Mouse (Mus musculus) liver, postnatal 0 days (tissue): ENCODE data around the gene Strip1. TPM values are rescaled to one million over a fixed set of nuclear protein-coding genes. Genes with fewer than 3 reads are reported as not detected.
A peak's percentile ranks its signal among the peaks of the same experiment; 100 is the strongest.

Experiments used
- ATAC-seq: fragments of 200-750 bp; cut with Nextera tagmentation; 2 replicates; pipeline ENCODE4 v1.8.0; 2017; ENCODE audit warnings: mild to moderate bottlenecking, moderate library complexity
- DNase-seq: peaks from one replicate; pipeline ENCODE4 v3.0.0-alpha.2; 2016
- H3K27ac ChIP-seq: fragments of 300-500 bp; sonication (generic); 2 replicates; pipeline ENCODE4 v1.5.1; 2014; ENCODE audit warnings: antibody characterized with exemption, moderate library complexity, mild to moderate bottlenecking, low read depth
- H3K27me3 ChIP-seq: fragments of 300-500 bp; sonication (generic); 2 replicates; pipeline ENCODE4 v1.6.1; 2014; ENCODE audit warnings: low read length, control low read depth, mixed read lengths; ENCODE audit not compliant: insufficient read depth
- H3K36me3 ChIP-seq: fragments of 300-500 bp; sonication (generic); replicated peaks from 2 replicates; pipeline ENCODE4 v1.6.1; 2014; ENCODE audit warnings: mild to moderate bottlenecking, control low read depth, low read length, moderate library complexity, mixed read lengths; ENCODE audit not compliant: insufficient read depth
- H3K4me1 ChIP-seq: fragments of 300-500 bp; sonication (generic); 2 replicates; pipeline ENCODE4 v1.6.1; 2014; ENCODE audit warnings: antibody characterized with exemption, mild to moderate bottlenecking, control low read depth; ENCODE audit not compliant: insufficient read depth
- H3K4me2 ChIP-seq: fragments of 300-500 bp; sonication (generic); 2 replicates; pipeline ENCODE4 v1.6.1; 2014; ENCODE audit warnings: low read depth, mild to moderate bottlenecking, low read length, moderate library complexity, mixed read lengths
- H3K4me3 ChIP-seq: fragments of 300-500 bp; sonication (generic); 2 replicates; pipeline ENCODE4 v1.5.1; 2014; ENCODE audit warnings: low read depth, low read length
- H3K9ac ChIP-seq: fragments of 300-500 bp; sonication (generic); replicated peaks from 2 replicates; pipeline ENCODE4 v1.6.1; 2014; ENCODE audit warnings: mild to moderate bottlenecking, moderate library complexity
- H3K9me3 ChIP-seq: fragments of 300-500 bp; sonication (generic); 2 replicates; pipeline ENCODE4 v1.6.1; 2016; ENCODE audit warnings: mild to moderate bottlenecking, control low read depth, low read length, mixed read lengths
- CTCF ChIP-seq: sonication (generic); IDR thresholded peaks from 2 replicates; pipeline ENCODE4 v1.5.1; 2016; ENCODE audit warnings: antibody characterized with exemption, low read depth
- EP300 ChIP-seq: IDR thresholded peaks from 2 replicates; pipeline ENCODE4 v1.6.1; 2016; ENCODE audit warnings: antibody characterized with exemption, low read depth, mild to moderate bottlenecking
- WGBS: fragments of 180-500 bp; shearing (Covaris S2); extraction: QIAGEN DNeasy Blood & Tissue Kit; methylation state at CpG from one replicate; pipeline ENCODE4 v1.1.7; 2014; ENCODE audit not compliant: insufficient replicate concordance; 5-methylcytosine and 5-hydroxymethylcytosine counted together
- polyA plus RNA-seq: library from polyadenylated mRNA; unstranded; fragments of >200 nt; fragmentation: Nextera tagmentation; extraction: Ambion mirVana; gene quantifications from 2 replicates; pipeline ENCODE4 v1.2.1, GENCODE M21; 2015

Gene Strip1
- polyA plus RNA-seq, 1 experiment from 2014 or later, result 7.0 TPM

DNA sequence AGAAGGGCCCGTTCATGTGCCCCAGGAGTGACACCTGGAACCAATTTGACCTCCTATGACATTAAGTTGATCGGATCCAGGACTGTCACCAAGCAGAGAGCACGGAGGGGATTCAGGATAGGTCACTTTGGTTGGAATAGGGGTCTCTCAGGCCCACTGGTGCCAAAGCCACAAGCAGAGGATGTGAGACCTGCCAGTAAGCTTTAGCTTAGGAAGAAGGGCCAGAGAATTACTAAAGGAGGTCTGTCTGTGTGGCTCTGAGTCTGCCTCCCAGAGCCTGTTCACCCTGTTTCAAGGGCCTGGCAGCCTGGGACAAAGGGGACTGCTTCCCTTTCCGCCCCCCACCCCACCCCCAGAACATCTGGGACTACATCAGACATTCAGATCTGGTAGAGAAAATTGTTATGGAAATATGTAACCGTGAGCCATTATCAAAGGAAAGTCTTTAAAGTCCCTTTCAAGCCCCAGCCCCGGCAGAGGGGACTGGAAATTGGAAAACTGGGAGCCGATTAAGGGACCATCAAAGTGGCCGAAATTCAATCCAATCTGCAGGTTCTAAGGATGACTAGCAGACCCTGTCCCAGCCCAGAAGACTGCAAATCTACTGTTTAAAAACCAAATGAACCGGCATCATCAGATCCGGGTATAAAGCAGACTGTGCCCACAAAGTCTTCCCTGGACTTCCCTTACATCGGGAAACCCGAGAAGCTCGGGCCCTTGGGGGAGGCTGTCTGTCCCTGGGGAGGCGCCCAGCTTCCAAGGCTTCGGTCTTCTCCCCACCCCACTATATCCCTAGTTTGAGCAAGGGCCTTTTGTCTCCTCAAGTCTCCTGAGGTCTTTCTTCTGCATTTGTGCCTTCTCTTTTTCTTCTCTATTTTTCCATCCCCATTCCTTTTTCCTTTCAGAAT is 50.1 kb downstream of the Strip1 start:
- TF ChIP-seq EP300 (no peak), CTCF (no peak)
- peaks cover 65% of the 10 kb centered on the region for H3K27me3 ChIP-seq
- H3K4me3 ChIP-seq, result no peak overlapping the region
- H3K9ac ChIP-seq, result no peak overlapping the region
- peaks cover 2% of the 10 kb centered on the region; the same call in 1 of the 2 replicates for H3K4me1 ChIP-seq
- DNase-seq (no peak), ATAC-seq (no peak)
- H3K27ac ChIP-seq, result no peak overlapping the region
- no peaks in the 10 kb centered on the region for H3K36me3 ChIP-seq
- H3K4me2 ChIP-seq, result no peak overlapping the region
- 7% methylated on average over 15 of the region's 15 CpGs for WGBS
- H3K9me3 ChIP-seq, result no peaks in the 10 kb centered on the region

DNA sequence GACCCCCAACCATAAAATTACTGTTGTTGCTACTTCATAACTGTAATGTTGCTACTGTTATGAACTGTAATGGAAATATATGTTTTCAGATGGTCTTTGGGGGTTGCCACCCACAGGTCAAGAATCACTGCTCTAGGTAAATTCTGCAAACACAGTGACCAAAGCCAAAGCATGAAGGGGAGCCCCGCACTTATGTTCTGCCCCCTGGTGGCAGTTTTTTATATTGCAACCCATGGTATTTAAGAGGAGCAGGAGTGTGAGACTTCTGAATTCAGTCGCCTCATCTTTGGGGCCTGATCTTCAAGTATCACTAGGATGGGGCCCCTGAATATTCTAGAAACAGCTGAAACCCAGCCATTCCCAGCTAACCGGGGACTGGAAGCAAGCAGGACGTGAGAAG is 52.0 kb downstream of the Strip1 start:
- peak; percentile 82 for TF ChIP-seq CTCF
- TF ChIP-seq EP300, result no peak
- H3K4me1 ChIP-seq, result peaks cover 2% of the 10 kb centered on the region; the same call in 1 of the 2 replicates
- peaks cover 49% of the 10 kb centered on the region for H3K27me3 ChIP-seq
- H3K4me2 ChIP-seq, result no peak overlapping the region
- no peaks in the 10 kb centered on the region for H3K9me3 ChIP-seq
- H3K9ac ChIP-seq, result no peak overlapping the region
- H3K36me3 ChIP-seq, result no peaks in the 10 kb centered on the region
- ATAC-seq (no peak), DNase-seq (peak; percentile 68)
- WGBS, result 3% methylated on average over 4 of the region's 4 CpGs
- no peak overlapping the region for H3K4me3 ChIP-seq
- H3K27ac ChIP-seq, result no peak overlapping the region

GRCm38 (mm10) chr3:107577810-107578390 is 53.6 kb downstream of the Strip1 start:
- ATAC-seq, result peak; percentile 79

GRCm38 (mm10) chr3:107576807-107577206 is 54.7 kb downstream of the Strip1 start:
- Histone ChIP-seq H3K4me2 (no peak overlapping the region), H3K36me3 (no peaks in the 10 kb centered on the region), H3K9me3 (no peaks in the 10 kb centered on the region), H3K27me3 (peaks cover 22% of the 10 kb centered on the region), H3K4me1 (no peaks in the 10 kb centered on the region), H3K9ac (no peak overlapping the region), H3K4me3 (no peak overlapping the region), H3K27ac (no peak overlapping the region)
- TF ChIP-seq EP300 (no peak), CTCF (no peak)
- 66% methylated on average over 3 of the region's 3 CpGs for WGBS
- ATAC-seq (no peak), DNase-seq (no peak)

More at GRCm38 (mm10) chr3:107577810-107578390, 53.6 kb downstream of the Strip1 start:
- 11% methylated on average over 3 of the region's 3 CpGs for WGBS
- H3K9ac ChIP-seq, result no peak overlapping the region
- H3K4me2 ChIP-seq, result no peak overlapping the region
- H3K4me1 ChIP-seq, result no peaks in the 10 kb centered on the region; the same call in 1 of the 2 replicates
- no peaks in the 10 kb centered on the region for H3K9me3 ChIP-seq
- no peak for DNase-seq
- no peak overlapping the region for H3K4me3 ChIP-seq
- TF ChIP-seq EP300 (no peak), CTCF (no peak)
- no peaks in the 10 kb centered on the region for H3K36me3 ChIP-seq
- H3K27me3 ChIP-seq, result peaks cover 33% of the 10 kb centered on the region
- no peak overlapping the region for H3K27ac ChIP-seq

- DNase-seq (no peak), ATAC-seq (no peak)
- no peaks in the 10 kb centered on the region for H3K9me3 ChIP-seq
- H3K27me3 ChIP-seq, result no peaks in the 10 kb centered on the region
- TF ChIP-seq EP300 (no peak), CTCF (peak; percentile 55)
- no peak overlapping the region for H3K27ac ChIP-seq
- no peak overlapping the region for H3K4me3 ChIP-seq
- H3K4me1 ChIP-seq, result no peaks in the 10 kb centered on the region
- H3K4me2 ChIP-seq, result no peak overlapping the region
- WGBS, result 42% methylated on average over 2 of the region's 2 CpGs
- no peaks in the 10 kb centered on the region for H3K36me3 ChIP-seq
- no peak overlapping the region for H3K9ac ChIP-seq
Measured at GRCm38 (mm10) chr3:107571205-107571604, 60.3 kb downstream of the Strip1 start.

GRCm38 (mm10) chr3:107568721-107569120 is 62.8 kb downstream of the Strip1 start:
- H3K9ac ChIP-seq, result no peak overlapping the region
- H3K36me3 ChIP-seq, result no peaks in the 10 kb centered on the region
- no peaks in the 10 kb centered on the region for H3K27me3 ChIP-seq
- 69% methylated on average over 4 of the region's 4 CpGs for WGBS
- no peak overlapping the region for H3K4me2 ChIP-seq
- no peak overlapping the region for H3K27ac ChIP-seq
- TF ChIP-seq EP300 (no peak), CTCF (no peak)
- no peaks in the 10 kb centered on the region for H3K9me3 ChIP-seq
- H3K4me1 ChIP-seq, result no peaks in the 10 kb centered on the region
- ATAC-seq, result no peak
- no peak for DNase-seq
- no peak overlapping the region for H3K4me3 ChIP-seq
